Mouse (Mus musculus) liver, adult 2 months (tissue): Measurements from ENCODE around the gene Cdh13. TPM values are rescaled to one million over a fixed set of nuclear protein-coding genes. Genes with fewer than 3 reads are reported as not detected.
"Not testable (repeated sequence)": the region's sequence is repeated elsewhere in the genome, so short reads cannot be mapped to it uniquely, and the experiment has no call there.

Experiments
- DNase-seq: peaks from one replicate; pipeline ENCODE4 v3.0.0-alpha.2; 2011; ENCODE audit warnings: low read depth, low spot score; ENCODE audit errors: extremely low read depth
- H3K27ac ChIP-seq: fragments of 200-500 bp; replicated peaks from 2 replicates; pipeline ENCODE4 v1.5.1; 2012; ENCODE audit warnings: low read depth, mild to moderate bottlenecking, control low read depth, inconsistent platforms, low read length; ENCODE audit not compliant: insufficient read depth
- H3K27me3 ChIP-seq: fragments of 200-500 bp; 2 replicates; pipeline ENCODE4 v1.6.1; 2012; ENCODE audit warnings: mild to moderate bottlenecking, moderate library complexity, low read length, inconsistent platforms; ENCODE audit not compliant: control insufficient read depth, insufficient read depth
- H3K36me3 ChIP-seq: fragments of 200-500 bp; 2 replicates; pipeline ENCODE4 v1.6.1; 2012; ENCODE audit warnings: low read length, inconsistent platforms; ENCODE audit not compliant: control insufficient read depth, insufficient read depth
- H3K4me1 ChIP-seq: fragments of 200-500 bp; 2 replicates; pipeline ENCODE4 v1.6.1; 2011; ENCODE audit warnings: low read length; ENCODE audit not compliant: control insufficient read depth, insufficient read depth
- H3K4me3 ChIP-seq: fragments of 200-500 bp; 2 replicates; pipeline ENCODE4 v1.5.1; 2011; ENCODE audit warnings: low read depth, mild to moderate bottlenecking, control low read depth, low read length, moderate library complexity; ENCODE audit not compliant: insufficient read depth
- H3K79me2 ChIP-seq: fragments of 200-500 bp; 2 replicates; pipeline ENCODE4 v1.6.1; 2012; ENCODE audit warnings: inconsistent platforms, mild to moderate bottlenecking, low read length, moderate library complexity; ENCODE audit not compliant: control insufficient read depth, insufficient read depth
- H3K9ac ChIP-seq: fragments of 200-500 bp; 2 replicates; pipeline ENCODE4 v1.6.1; 2012; ENCODE audit warnings: low read depth, mild to moderate bottlenecking, control low read depth, inconsistent platforms, low read length
- CTCF ChIP-seq: fragments of 200-500 bp; IDR thresholded peaks from 2 replicates; pipeline ENCODE4 v1.5.1; 2011; ENCODE audit warnings: low read depth, low read length, control low read depth
- POLR2A ChIP-seq: fragments of 200-500 bp; IDR thresholded peaks from 2 replicates; pipeline ENCODE4 v1.6.1; 2011; ENCODE audit warnings: low read length, control low read depth; ENCODE audit not compliant: insufficient read depth; ENCODE audit errors: extremely low read depth
- WGBS: fragments of 180-500 bp; shearing (Covaris S2); methylation state at CpG from one replicate; pipeline ENCODE4 v1.1.7; 2018; 5-methylcytosine and 5-hydroxymethylcytosine counted together
- polyA plus RNA-seq: library from polyadenylated mRNA; depleted of rRNA; stranded (reverse); fragments of >200 nt; gene quantifications from 2 replicates; pipeline ENCODE4 v1.2.3, GENCODE M21; 2012
- total RNA-seq: library from RNA; depleted of rRNA; stranded (reverse); fragments of >200 nt; gene quantifications from 2 replicates; pipeline ENCODE4 v1.2.3, GENCODE M21; 2014

Cdh13 gene
- total and polyA plus RNA-seq, 2 experiments = 1.5 to 2.1 TPM

GRCm38 (mm10) chr8:119284920-119285319 is 1001.4 kb downstream of the Cdh13 start:
- Histone ChIP-seq H3K9ac (no peak overlapping the region), H3K36me3 (no peaks in the 10 kb centered on the region), H3K27ac (no peak overlapping the region), H3K4me3 (no peak overlapping the region), H3K27me3 (no peaks in the 10 kb centered on the region), H3K79me2 (no peaks in the 10 kb centered on the region), H3K4me1 (no peaks in the 10 kb centered on the region)
- no peak for DNase-seq
- TF ChIP-seq CTCF (no peak), POLR2A (no peak)
- WGBS = 74% methylated on average over 4 of the region's 4 CpGs

DNA sequence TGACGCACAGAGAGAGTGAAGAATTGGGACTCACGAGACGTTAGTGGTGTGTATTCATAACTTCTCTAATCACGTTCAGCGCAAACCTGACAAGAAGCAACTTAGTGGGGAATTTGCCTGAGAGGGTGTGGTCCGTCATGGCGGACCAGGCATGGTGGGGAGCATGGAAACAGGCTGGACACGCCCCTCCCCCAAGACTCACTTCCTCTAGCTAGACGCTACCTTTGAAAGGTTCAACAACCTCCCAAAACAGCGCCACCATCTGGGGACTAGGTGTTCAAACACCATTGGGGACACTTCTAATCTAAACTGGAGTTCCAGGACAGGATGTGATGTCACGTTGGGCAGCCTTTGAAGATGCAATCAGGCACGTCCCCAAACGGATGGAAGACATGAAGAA is 1011.9 kb downstream of the Cdh13 start:
- Histone ChIP-seq H3K36me3 (no peaks in the 10 kb centered on the region), H3K4me3 (no peak overlapping the region), H3K9ac (no peak overlapping the region), H3K4me1 (no peaks in the 10 kb centered on the region), H3K27ac (no peak overlapping the region), H3K27me3 (no peaks in the 10 kb centered on the region), H3K79me2 (no peaks in the 10 kb centered on the region)
- WGBS = 77% methylated on average over 13 of the region's 13 CpGs
- TF ChIP-seq CTCF = no peak
- no peak for TF ChIP-seq POLR2A
- DNase-seq = no peak

- H3K9ac ChIP-seq, H3K36me3 ChIP-seq, H3K4me3 ChIP-seq, H3K4me1 ChIP-seq, H3K27ac ChIP-seq, H3K79me2 ChIP-seq, H3K27me3 ChIP-seq: not testable (repeated sequence)
- peak; percentile 83 for TF ChIP-seq CTCF
- DNase-seq = peak; percentile 7
- 32% methylated on average over 3 of the region's 3 CpGs for WGBS
Observed at GRCm38 (mm10) chr8:119297752-119298151, 1014.2 kb downstream of the Cdh13 start.

GRCm38 (mm10) chr8:119300335-119300734 is 1016.8 kb downstream of the Cdh13 start:
- 80% methylated on average over 5 of the region's 5 CpGs for WGBS
- Histone ChIP-seq H3K27ac (no peak overlapping the region), H3K27me3 (no peaks in the 10 kb centered on the region), H3K79me2 (no peaks in the 10 kb centered on the region), H3K9ac (no peak overlapping the region), H3K4me3 (no peak overlapping the region), H3K4me1 (no peaks in the 10 kb centered on the region), H3K36me3 (no peaks in the 10 kb centered on the region)
- DNase-seq = no peak
- TF ChIP-seq POLR2A (no peak), CTCF (peak; percentile 30; the same call in 1 of the 2 replicates)

- Histone ChIP-seq H3K9ac (no peak overlapping the region), H3K36me3 (no peaks in the 10 kb centered on the region), H3K79me2 (no peaks in the 10 kb centered on the region), H3K27ac (no peak overlapping the region), H3K27me3 (no peaks in the 10 kb centered on the region), H3K4me1 (no peaks in the 10 kb centered on the region), H3K4me3 (no peak overlapping the region)
- 71% methylated on average over 8 of the region's 8 CpGs for WGBS
- TF ChIP-seq CTCF (no peak), POLR2A (no peak)
- DNase-seq = no peak
Observed at GRCm38 (mm10) chr8:119304196-119304595, 1020.7 kb downstream of the Cdh13 start.

DNA sequence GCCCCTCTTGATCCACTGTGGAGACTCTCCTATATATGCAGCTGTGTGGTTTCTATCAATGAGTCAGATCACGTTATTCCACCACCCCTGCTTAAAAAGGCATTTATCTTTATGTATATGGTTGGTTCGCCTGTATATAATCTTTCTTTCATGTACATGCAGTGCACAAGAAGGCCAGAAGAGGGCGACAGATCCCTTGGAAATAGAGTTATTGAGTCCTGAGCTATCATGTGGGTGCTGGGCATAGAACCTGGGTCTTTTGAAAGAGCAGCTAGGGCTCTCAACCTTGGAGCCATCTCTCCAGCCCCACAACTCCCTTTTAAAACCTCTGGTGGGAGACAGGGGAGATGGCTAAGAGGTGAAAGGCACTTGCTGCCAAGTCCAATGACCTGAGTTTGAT is 1027.9 kb downstream of the Cdh13 start:
- TF ChIP-seq POLR2A (no peak), CTCF (peak; percentile 42)
- 25% methylated on average over 3 of the region's 3 CpGs for whole genome bisulfite sequencing
- Histone ChIP-seq H3K79me2 (no peaks in the 10 kb centered on the region), H3K27ac (no peak overlapping the region), H3K36me3 (no peaks in the 10 kb centered on the region), H3K9ac (no peak overlapping the region), H3K4me1 (no peaks in the 10 kb centered on the region), H3K27me3 (no peaks in the 10 kb centered on the region; the same call in none of the 2 replicates), H3K4me3 (no peak overlapping the region)
- DNase-seq = peak; percentile 17
